Mouse (Mus musculus) forebrain, embryonic 16.5 days (tissue): ENCODE data around the gene Ablim1. TPM values are rescaled to one million over a fixed set of nuclear protein-coding genes. Genes with fewer than 3 reads are reported as not detected.

ENCODE experiments used
- ATAC-seq: fragments of 200-750 bp; cut with Nextera tagmentation; 2 replicates; pipeline ENCODE4 v1.8.0; 2017; ENCODE audit warnings: mild to moderate bottlenecking, moderate library complexity
- H3K27ac ChIP-seq: fragments of 300-500 bp; sonication (generic); 2 replicates; pipeline ENCODE4 v1.5.1; 2014; ENCODE audit warnings: low read length, control low read depth
- H3K27me3 ChIP-seq: fragments of 300-500 bp; sonication (generic); replicated peaks from 2 replicates; pipeline ENCODE4 v1.6.1; 2014; ENCODE audit warnings: low read length; ENCODE audit not compliant: control insufficient read depth, insufficient read depth
- H3K36me3 ChIP-seq: fragments of 300-500 bp; sonication (generic); 2 replicates; pipeline ENCODE4 v1.6.1; 2014; ENCODE audit not compliant: control insufficient read depth, insufficient read depth
- H3K4me1 ChIP-seq: fragments of 300-500 bp; sonication (generic); replicated peaks from 2 replicates; pipeline ENCODE4 v1.6.1; 2014; ENCODE audit warnings: low read length; ENCODE audit not compliant: control insufficient read depth, insufficient read depth
- H3K4me2 ChIP-seq: fragments of 300-500 bp; sonication (generic); 2 replicates; pipeline ENCODE4 v1.6.1; 2014; ENCODE audit warnings: mild to moderate bottlenecking, low read length, control low read depth
- H3K4me3 ChIP-seq: fragments of 300-500 bp; sonication (generic); replicated peaks from 2 replicates; pipeline ENCODE4 v1.5.1; 2014; ENCODE audit warnings: mild to moderate bottlenecking, low read length, control low read depth
- H3K9ac ChIP-seq: fragments of 300-500 bp; sonication (generic); replicated peaks from 2 replicates; pipeline ENCODE4 v1.6.1; 2014; ENCODE audit warnings: low read depth, low read length, control low read depth
- H3K9me3 ChIP-seq: fragments of 300-500 bp; sonication (generic); 2 replicates; pipeline ENCODE4 v1.6.1; 2016; ENCODE audit warnings: low read length; ENCODE audit not compliant: control insufficient read depth
- WGBS: fragments of 180-500 bp; shearing (Covaris S2); extraction: QIAGEN DNeasy Blood & Tissue Kit; methylation state at CpG from one replicate; pipeline ENCODE4 v1.1.7; 2014; 5-methylcytosine and 5-hydroxymethylcytosine counted together
- polyA plus RNA-seq: library from polyadenylated mRNA; unstranded; fragments of >200 nt; fragmentation: Nextera tagmentation; extraction: Ambion mirVana; gene quantifications from 2 replicates; pipeline ENCODE4 v1.2.1, GENCODE M21; 2015

The Ablim1 gene
- polyA plus RNA-seq, 1 experiment from 2014 or later = 47.1 TPM

DNA sequence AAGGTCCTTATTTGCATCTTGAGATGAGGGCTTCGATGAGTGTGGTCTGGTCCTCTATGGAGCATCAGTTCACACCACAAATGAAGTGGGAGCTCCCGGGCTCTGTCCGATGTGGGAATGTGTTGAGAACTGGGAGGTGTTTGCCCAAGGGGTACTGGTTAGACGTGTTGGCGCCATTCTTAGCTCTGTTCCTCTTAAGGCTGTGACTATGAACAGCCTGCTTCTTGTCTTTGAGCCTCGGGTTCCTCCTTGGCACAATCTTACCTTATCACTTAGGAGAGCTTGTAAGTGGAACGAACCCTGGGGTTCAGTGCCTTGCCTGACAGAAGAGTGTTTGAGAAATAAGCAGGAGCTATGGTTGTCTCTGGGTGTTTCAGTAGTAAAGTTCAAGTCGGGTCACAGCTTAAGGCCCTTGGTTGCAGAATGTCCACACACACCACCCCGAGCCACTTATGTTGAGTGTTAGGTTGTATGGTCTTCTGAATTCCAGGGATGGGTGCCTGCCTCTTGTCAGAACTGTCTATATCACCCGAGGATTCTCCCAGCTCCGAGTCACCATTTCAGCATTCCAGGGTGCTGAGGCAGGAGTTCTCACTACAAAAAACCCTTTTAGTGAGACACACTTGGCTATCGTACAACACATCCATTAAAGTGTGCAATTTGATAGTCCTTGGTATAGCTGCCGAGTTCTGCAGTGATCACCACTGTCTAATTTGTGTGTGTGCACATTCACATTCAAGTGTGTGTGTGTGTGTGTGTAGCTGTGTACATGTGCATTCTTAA lies 131.6 kb downstream of the Ablim1 start:
- H3K4me1 ChIP-seq = no peaks in the 10 kb centered on the region
- 87% methylated on average over 13 of the region's 13 CpGs for WGBS
- ATAC-seq = no peak
- no peak overlapping the region for H3K27ac ChIP-seq
- H3K4me2 ChIP-seq = no peak overlapping the region
- H3K9me3 ChIP-seq = no peaks in the 10 kb centered on the region
- no peak overlapping the region for H3K9ac ChIP-seq
- H3K27me3 ChIP-seq = no peaks in the 10 kb centered on the region
- H3K4me3 ChIP-seq = no peak overlapping the region
- no peaks in the 10 kb centered on the region for H3K36me3 ChIP-seq

DNA sequence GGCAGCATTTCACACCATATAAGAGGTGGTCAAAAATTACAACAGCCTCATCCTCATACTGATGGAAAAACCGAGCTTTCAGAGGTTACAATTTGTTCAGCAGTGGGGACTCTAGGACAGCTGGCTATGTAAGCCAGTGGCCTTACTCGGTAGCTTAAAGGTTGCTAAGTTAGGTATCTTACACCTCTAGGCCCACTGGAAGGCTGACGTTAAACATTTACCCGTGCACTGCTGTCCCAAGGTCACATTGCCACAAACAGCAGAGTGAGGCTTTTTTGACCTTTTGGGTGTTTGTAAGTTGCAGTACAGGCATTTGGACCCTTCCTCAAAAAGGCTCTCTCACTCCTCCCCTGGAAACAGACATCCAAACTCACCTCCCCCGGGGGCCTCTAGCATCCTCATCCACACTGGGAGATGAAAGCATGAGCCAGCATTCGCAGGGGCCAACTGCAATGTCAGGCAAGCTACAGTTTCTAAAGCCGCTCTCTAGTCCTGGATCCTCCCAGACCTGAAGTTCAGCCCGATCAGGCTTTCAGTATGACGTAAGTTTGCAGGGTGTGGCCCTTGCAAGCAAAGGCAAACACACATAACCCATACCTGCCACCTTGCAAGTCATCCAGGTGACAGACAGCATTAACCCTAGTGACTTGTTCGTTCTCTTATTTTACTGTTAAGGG lies 132.7 kb downstream of the Ablim1 start:
- WGBS = 89% methylated on average over 10 of the region's 10 CpGs
- Histone ChIP-seq H3K27me3 (no peaks in the 10 kb centered on the region), H3K4me3 (no peak overlapping the region), H3K9me3 (no peaks in the 10 kb centered on the region), H3K9ac (no peak overlapping the region), H3K4me1 (no peaks in the 10 kb centered on the region), H3K27ac (no peak overlapping the region), H3K4me2 (no peak overlapping the region), H3K36me3 (no peaks in the 10 kb centered on the region)
- ATAC-seq = no peak

DNA sequence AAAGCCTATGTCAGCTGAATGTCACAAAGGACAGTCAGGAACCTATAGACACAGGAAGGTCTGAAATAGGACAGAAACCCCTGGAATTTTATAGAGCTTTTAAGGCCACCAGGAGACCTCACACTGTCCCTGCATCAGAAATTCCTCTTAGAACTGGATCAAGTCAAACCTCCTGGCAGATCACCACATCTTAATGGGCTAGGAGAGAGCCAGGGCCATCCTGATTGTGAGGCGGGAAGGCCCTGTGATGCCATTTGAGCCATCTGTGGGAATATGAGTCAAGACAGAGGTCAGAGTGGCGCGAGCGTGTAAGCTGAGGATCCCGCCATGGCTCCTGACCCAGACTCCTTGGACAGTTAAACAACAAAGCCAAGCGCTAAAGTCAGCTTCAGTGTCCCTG lies 133.4 kb downstream of the Ablim1 start:
- Histone ChIP-seq H3K4me2 (no peak overlapping the region), H3K9me3 (no peaks in the 10 kb centered on the region), H3K27ac (no peak overlapping the region), H3K9ac (no peak overlapping the region), H3K36me3 (no peaks in the 10 kb centered on the region), H3K4me3 (no peak overlapping the region), H3K4me1 (no peaks in the 10 kb centered on the region), H3K27me3 (no peaks in the 10 kb centered on the region)
- 95% methylated on average over 6 of the region's 6 CpGs for WGBS
- ATAC-seq = no peak

DNA sequence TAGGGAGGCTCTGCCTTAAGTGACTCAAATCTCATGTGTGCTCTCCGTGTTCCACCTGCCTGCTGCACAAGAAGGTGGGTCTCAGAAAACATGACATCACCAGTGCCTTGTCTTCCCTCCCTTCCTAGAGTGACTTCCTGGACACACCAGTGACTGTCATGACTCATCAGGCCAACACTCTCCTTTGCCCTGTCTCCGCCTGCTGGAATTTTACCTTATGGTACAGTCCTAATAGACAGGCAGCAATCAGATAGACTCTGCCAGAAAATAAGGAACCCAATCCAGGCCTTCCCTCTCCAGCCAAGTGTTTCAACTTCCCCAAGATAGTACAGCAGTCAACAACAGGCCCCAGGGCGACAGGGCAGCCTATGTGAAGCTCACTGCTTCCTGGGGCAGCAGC lies 133.8 kb downstream of the Ablim1 start:
- Histone ChIP-seq H3K9me3 (no peaks in the 10 kb centered on the region), H3K4me3 (no peak overlapping the region), H3K36me3 (no peaks in the 10 kb centered on the region), H3K27me3 (no peaks in the 10 kb centered on the region), H3K9ac (no peak overlapping the region), H3K4me1 (no peaks in the 10 kb centered on the region), H3K27ac (no peak overlapping the region), H3K4me2 (no peak overlapping the region)
- ATAC-seq = no peak
- WGBS = 88% methylated on average over 3 of the region's 3 CpGs

DNA sequence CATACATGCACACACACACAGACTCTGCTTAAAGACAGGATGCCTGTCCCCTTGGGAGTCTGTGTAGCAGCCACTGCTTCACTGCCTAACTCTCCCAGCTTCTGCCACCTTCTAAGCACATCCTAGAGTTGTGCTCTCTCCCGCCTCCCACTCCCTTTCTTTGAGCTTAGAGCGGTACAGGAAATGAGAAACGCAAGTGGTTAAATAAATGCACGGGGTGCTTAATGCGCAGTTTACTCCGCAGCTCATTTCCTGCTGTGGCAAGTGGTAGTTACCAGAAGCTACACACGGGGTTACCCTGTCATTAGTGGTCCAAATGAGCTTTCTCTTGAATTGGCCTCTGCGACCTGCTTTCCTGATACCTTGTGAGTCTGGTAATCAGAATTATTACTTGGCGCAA lies 134.4 kb downstream of the Ablim1 start:
- no peaks in the 10 kb centered on the region for H3K36me3 ChIP-seq
- H3K27ac ChIP-seq = no peak overlapping the region
- no peak overlapping the region for H3K4me3 ChIP-seq
- H3K27me3 ChIP-seq = no peaks in the 10 kb centered on the region
- no peak overlapping the region for H3K9ac ChIP-seq
- ATAC-seq = no peak
- WGBS = 78% methylated on average over 9 of the region's 9 CpGs
- H3K9me3 ChIP-seq = no peaks in the 10 kb centered on the region
- no peaks in the 10 kb centered on the region for H3K4me1 ChIP-seq
- H3K4me2 ChIP-seq = no peak overlapping the region

DNA sequence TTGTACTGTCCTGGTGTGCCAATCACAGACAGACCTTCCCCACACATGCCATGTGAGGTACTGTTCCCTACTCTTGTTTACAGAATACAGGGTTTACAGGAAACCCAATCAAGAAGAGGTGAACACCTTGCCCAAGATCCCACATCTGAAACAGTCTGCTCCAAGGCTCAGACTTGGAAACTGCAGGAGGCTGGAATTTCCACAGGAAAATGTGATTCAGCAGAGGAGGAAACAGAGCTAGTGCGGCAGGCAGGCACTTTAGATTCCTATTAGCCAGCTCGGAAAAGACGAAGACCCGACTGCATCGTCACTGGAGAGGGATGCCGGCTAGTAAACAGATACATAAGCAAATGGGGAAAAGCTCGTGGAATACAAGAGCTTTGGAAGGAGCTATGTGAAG lies 135.4 kb downstream of the Ablim1 start:
- 86% methylated on average over 7 of the region's 7 CpGs for WGBS
- no peak for ATAC-seq
- no peaks in the 10 kb centered on the region for H3K36me3 ChIP-seq

DNA sequence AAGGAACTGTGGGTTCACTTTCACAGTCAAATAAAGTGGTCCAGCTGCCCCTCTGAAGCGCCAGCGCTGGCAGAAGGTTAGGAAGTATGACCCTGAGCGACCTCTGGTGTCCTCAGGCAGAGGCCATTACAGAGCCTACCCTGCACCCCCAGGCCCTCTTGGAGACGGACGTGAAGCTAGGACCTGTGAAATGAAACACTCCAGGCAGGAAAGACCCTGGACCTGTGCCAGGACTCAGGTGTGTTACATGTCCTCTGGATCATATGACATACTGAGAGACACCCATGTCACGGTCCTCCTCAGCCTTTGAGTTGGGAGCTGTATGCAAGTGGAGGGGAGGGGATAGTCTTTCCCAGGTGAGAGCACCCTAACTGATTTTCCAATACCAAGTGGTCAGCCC lies 137.4 kb downstream of the Ablim1 start:
- Histone ChIP-seq H3K4me2 (no peak overlapping the region), H3K27ac (no peak overlapping the region), H3K27me3 (no peaks in the 10 kb centered on the region), H3K4me3 (no peak overlapping the region), H3K9ac (no peak overlapping the region), H3K4me1 (no peaks in the 10 kb centered on the region), H3K36me3 (no peaks in the 10 kb centered on the region), H3K9me3 (no peaks in the 10 kb centered on the region)
- ATAC-seq = no peak
- WGBS = 77% methylated on average over 6 of the region's 6 CpGs

More for the DNA sequence above, 135.4 kb downstream of the Ablim1 start:
- Histone ChIP-seq H3K27ac (no peak overlapping the region), H3K4me1 (no peaks in the 10 kb centered on the region), H3K27me3 (no peaks in the 10 kb centered on the region), H3K9me3 (no peaks in the 10 kb centered on the region), H3K4me3 (no peak overlapping the region), H3K4me2 (no peak overlapping the region), H3K9ac (no peak overlapping the region)

DNA sequence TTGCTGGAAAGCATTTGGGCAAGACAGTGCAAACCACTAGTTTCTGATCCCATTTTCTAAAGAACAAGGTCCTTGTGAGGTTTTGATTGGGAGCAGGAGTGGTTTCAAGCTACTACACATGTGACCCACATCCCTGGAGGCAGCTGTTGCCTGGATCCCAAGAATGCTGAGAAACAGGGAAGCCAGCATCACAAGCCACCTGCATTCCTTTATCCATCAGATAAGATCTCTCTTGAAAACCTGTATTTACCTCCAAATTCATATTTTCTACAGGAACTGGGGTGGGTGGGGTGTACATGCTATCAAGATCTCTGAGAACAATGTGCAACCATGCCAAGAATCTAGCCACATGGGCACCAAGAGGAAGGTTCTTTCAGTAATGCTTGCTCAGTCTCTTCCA lies 139.6 kb downstream of the Ablim1 start:
- no peaks in the 10 kb centered on the region for H3K27me3 ChIP-seq
- no peaks in the 10 kb centered on the region for H3K9me3 ChIP-seq
- H3K4me3 ChIP-seq = no peak overlapping the region
- no peak overlapping the region for H3K9ac ChIP-seq
- ATAC-seq = no peak
- no peak overlapping the region for H3K4me2 ChIP-seq
- no peaks in the 10 kb centered on the region for H3K36me3 ChIP-seq
- no peaks in the 10 kb centered on the region for H3K4me1 ChIP-seq
- no peak overlapping the region for H3K27ac ChIP-seq

DNA sequence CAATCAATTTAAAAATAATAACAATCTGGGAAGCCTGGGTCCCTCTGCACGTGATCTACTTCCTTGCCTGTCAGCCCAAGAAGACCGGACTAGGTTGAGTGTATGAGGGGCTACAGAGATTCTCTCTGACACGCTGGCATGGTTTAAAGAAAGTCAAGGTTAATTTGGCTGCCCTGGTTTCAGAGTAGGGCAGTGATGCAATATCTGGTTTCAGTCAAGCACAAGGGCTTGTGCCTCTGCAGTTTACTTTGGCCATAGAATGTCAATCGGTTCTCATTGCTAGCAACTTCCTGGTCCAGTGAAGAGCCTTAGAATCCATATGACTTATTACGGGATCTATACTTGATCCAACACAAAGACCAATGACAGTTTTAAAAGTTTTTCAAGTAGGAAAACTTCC lies 140.2 kb downstream of the Ablim1 start:
- no peak overlapping the region for H3K4me2 ChIP-seq
- no peak for ATAC-seq
- H3K36me3 ChIP-seq = no peaks in the 10 kb centered on the region
- H3K4me3 ChIP-seq = no peak overlapping the region
- H3K27me3 ChIP-seq = no peaks in the 10 kb centered on the region
- 89% methylated on average over 5 of the region's 5 CpGs for WGBS
- no peak overlapping the region for H3K27ac ChIP-seq
- H3K9me3 ChIP-seq = no peaks in the 10 kb centered on the region
- H3K4me1 ChIP-seq = no peaks in the 10 kb centered on the region
- no peak overlapping the region for H3K9ac ChIP-seq
